Mouse (Mus musculus): Measurements from ENCODE around the gene Nkx1-1. TPM values are rescaled to one million over a fixed set of nuclear protein-coding genes. Genes with fewer than 3 reads are reported as not detected.

Nkx1-1 gene
- total RNA-seq (2021), result not detected

- no peak for DNase-seq (ENCODE audit: low spot score in 2 of 2)
- intact Hi-C loops (cut with DNase I), result loop anchor here (10.0 kb wide), 1 partner anchor 1951 kb away; the partner anchor contains the start of gene Hmx1
Measured at GRCm38 (mm10) chr5:33433201-33434138, at the start of gene Nkx1-1. Nkx1-1 (minus strand) TSS chr5:33433976.

GRCm38 (mm10) chr5:33481318-33481685 is 47.5 kb upstream of the Nkx1-1 start:
- no peak for DNase-seq (ENCODE audit: low spot score in 2 of 2)
- intact Hi-C loops (cut with DNase I), result no loop called here

DNA sequence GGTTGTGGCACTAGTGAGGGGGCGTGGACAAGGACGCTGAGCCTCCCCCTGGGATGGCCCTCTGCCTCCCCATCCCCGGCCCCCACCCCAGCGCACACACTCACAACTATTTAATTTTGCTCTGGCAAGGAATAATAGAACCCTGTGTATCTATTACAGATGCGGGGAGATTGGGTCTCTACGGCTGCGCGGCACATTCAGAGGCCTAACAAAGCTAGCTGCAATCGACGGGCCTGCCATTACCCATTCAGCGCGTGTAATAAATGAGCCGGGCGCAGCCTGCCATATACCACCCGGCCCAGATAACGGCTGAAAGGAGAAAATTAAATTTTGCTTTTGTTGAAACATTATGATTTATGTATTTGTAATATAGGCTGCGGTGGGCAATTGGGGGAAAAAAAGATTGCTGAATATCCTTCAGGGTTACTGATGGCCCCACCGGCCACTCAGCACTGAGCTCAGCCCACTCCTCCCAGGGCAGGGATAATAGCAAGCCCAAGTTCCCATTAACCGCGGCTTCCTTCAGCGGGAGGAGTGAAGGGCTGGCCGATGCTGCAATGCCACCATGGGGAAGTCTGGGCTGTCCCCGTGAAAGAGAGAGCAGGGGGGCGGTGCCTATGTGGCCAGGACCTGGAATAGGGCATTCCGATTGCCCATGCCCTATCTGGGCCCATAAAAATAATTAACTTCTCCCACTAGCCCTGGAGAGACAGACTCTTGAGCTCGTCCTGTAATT is 47.0 kb upstream of the Nkx1-1 start:
- no peak for DNase-seq (ENCODE audit: low spot score in 2 of 2)
- intact Hi-C loops (cut with DNase I), result no loop called here

DNA sequence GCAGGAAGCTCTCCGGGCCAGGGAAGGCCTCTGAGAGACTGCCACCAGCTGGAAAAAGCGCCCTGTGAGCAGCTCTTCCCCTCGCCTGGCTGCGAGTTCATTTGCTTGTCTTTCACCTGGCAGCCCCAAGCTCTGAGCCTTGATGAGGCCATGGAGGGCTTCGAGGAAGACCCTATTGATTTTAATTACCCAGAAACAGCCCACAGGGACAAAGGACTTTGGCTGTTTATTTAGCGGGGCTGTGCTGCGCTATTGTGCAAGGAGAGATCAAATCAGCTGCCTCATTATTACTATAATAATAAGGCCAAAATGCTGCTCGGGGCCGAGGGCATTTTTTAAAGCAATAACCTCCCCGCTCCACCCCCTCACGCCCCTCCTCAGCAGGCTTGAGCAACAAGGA is 31.7 kb upstream of the Nkx1-1 start:
- no peak for DNase-seq (ENCODE audit: low spot score in 2 of 2)
- intact Hi-C loops (cut with DNase I), result no loop called here

DNA sequence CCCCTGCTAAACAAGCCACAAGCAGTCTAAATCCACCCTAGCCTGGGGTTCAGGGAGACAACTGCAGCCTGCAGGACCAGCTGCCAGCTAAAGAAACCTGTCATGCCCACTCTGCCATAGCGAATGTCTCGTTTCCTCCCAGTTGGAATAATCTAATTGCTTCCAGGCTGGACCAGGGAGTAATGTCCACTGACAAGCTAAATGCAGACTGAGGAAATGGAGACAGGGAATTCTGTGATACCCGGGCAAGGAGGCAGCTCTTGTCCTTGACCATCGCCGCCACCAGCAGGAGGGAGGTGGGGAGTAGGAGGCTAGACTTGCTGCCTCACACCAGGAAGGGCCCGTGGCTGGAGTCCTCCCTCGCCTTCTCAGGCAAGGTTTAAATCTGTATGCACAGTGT is 30.6 kb upstream of the Nkx1-1 start:
- intact Hi-C loops (cut with DNase I), result no loop called here
- no peak for DNase-seq (ENCODE audit: low spot score in 2 of 2)

GRCm38 (mm10) chr5:33459111-33459510 is 25.3 kb upstream of the Nkx1-1 start:
- no peak for DNase-seq (ENCODE audit: low spot score in 2 of 2)
- intact Hi-C loops (cut with DNase I), result no loop called here

DNA sequence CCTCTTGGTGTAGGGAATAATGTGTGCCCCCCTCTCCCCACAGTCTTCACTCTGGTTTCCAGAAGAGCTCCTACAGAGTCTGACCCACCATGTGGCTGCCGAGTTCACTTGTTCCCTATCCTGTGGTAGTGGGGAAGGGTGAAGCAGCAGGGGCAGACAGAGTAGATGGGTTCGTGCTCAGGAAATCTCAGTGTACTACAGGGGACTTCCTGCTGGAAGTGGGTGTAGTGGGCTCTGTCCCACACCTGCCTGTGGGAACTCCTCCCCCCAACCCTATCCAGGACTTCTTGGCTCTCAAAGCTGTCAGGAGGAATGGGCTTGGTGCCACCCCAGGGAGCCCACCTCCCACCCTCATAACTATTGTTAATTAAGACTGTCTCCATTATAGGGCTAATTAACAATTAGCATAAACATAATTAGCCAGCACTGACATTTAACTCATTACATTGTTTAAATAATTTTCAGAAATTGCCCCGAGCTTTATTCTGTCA is 24.4 kb upstream of the Nkx1-1 start:
- no peak for DNase-seq (ENCODE audit: low spot score in 2 of 2)
- intact Hi-C loops (cut with DNase I), result no loop called here

DNA sequence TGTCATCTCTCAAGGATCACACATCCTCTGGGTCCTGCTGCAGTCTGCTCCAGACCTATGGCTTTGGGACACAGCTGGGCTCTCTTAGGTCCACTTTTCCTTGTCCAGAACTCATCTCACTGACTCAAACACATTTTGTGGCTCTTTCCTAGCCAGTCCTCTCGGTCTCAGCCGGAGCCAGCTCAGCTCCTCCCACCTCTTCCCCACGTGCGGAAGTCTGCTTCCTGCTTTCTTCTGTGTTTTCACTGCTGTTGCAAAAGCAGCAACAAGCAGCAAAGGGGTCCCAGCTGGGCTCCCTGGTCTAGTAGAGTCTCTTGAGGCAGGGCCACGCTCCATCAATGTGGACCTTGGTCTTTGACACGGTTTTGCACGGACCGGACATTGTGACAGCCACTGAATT is 22.0 kb upstream of the Nkx1-1 start:
- no peak for DNase-seq (ENCODE audit: low spot score in 2 of 2)
- intact Hi-C loops (cut with DNase I), result no loop called here

DNA sequence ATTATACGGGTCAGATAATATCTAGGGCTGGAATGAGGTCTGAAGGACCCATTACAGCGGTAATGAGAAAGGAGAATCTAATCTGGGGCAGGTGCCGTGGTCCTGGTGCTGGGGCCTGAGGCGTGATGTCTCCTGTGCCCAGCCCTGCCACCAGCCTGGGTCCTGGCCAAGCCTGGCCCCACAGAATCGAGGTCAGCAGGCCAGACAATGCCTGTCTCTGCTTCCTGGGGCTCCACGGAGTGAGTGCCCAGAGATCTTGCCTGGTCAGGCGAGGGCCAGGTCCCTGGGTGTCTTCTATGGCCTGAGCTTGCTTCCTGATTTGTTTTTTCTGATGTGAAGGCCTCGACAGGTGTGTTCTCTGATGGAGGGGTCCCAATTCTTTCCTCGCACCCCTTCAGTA is 10.0 kb upstream of the Nkx1-1 start:
- intact Hi-C loops (cut with DNase I), result loop anchor here (2.0 kb wide), 1 partner anchor 51 kb away; no protein-coding TSS in a partner anchor
- no peak for DNase-seq (ENCODE audit: low spot score in 2 of 2)

DNA sequence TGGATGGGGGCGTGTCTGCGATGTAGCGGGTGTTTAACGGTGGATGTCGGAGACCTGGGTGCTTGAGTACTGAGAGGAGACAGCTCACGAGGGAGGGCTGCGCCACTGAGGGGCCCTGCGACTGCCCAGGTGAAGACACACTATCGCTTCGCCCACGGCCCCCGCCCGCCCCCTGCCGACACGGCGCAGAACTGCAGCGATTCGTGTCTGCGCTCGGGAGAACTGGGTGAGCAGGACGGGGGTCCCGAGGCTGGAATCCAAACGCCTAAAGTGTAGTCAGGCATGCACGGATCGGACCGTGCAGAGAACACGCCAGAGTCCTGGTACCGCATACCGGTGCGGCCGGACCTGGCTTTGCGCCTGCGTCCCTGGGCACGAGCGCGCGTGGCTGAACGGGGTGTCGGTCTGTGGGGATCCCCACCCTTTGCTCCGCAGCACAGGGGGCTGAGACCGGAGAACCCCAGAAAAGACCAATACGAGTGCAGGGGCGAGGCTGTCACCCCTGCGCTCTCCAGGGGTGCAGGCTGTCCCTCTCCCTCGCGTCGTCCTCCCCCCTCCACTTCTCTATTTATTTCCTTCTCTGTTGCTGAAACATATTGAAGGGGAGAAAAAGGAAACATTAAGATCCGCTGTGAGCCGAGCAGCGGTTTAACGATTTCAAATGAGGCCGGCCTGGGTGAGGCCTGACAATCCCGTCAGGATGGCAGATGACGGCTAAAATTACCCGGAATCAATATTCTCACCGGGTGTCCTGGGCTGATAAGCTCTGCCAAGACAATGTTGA is 9.3 kb upstream of the Nkx1-1 start:
- peak in 1 of 2 experiments; percentile 29 for DNase-seq (ENCODE audit: low spot score in 2 of 2)
- intact Hi-C loops (cut with DNase I), result loop anchor here (2.0 kb wide), 1 partner anchor 50 kb away; no protein-coding TSS in a partner anchor

DNA sequence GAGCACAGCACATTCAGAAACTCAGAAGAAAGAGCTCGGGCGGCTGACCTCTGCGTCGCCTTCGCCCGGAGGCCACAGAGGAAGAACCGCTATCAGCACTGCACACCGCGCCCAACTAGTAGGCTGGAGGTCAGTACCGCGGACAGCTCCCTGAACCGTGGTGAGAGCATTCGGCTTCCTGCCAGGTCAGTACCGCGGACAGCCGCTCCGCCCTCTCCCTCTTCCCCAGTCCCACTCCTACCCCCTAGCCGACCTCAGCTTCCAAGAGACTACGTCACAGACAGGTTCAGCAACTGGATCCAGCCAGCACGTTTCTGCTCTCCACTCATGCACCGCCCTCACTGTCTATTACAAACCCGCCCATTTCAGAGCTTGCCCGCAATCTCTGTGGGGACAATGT is 4.4 kb upstream of the Nkx1-1 start:
- peak; percentile 21 to 48 for DNase-seq (ENCODE audit: low spot score in 2 of 2)
- intact Hi-C loops (cut with DNase I), result loop anchor here (10.0 kb wide), 1 partner anchor 1947 kb away; the partner anchor contains the start of gene Hmx1

GRCm38 (mm10) chr5:33435941-33436340 is 2.2 kb upstream of the Nkx1-1 start:
- no peak for DNase-seq (ENCODE audit: low spot score in 2 of 2)

DNA sequence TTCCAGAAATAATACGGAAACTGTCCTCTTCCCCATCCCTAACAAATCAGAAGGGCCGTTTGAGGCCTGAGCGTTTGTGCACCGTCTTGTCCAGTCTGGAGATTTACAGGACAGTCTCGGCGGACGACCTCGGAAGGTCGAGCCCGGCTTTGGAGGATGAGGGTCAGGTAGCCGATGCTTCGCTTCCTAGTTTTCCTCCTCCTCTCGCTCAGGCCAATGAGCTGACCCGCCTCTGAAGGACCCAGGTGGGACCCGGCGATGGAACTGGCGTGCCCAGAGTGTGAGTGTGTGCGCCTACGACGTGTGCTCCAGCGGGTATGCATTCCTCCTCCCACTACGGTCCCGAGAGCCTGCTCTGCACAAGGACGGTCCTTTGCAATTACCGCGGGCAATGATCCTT is 1.4 kb upstream of the Nkx1-1 start:
- intact Hi-C loops (cut with DNase I), result loop anchor here (10.0 kb wide), 1 partner anchor 1950 kb away; the partner anchor contains the start of gene Hmx1

More at GRCm38 (mm10) chr5:33435941-33436340, 2.2 kb upstream of the Nkx1-1 start:
- intact Hi-C loops (cut with DNase I), result loop anchor here (10.0 kb wide), 1 partner anchor 1949 kb away; the partner anchor contains the start of gene Hmx1

GRCm38 (mm10) chr5:33434141-33434780 is 485 bp upstream of the Nkx1-1 start:
- intact Hi-C loops (cut with DNase I), result loop anchor here (10.0 kb wide), 1 partner anchor 1951 kb away; the partner anchor contains the start of gene Hmx1
- no peak for DNase-seq (ENCODE audit: low spot score in 2 of 2)

More for the DNA sequence above, 1.4 kb upstream of the Nkx1-1 start:
- DNase-seq (ENCODE audit: low spot score in 2 of 2), result no peak

DNA sequence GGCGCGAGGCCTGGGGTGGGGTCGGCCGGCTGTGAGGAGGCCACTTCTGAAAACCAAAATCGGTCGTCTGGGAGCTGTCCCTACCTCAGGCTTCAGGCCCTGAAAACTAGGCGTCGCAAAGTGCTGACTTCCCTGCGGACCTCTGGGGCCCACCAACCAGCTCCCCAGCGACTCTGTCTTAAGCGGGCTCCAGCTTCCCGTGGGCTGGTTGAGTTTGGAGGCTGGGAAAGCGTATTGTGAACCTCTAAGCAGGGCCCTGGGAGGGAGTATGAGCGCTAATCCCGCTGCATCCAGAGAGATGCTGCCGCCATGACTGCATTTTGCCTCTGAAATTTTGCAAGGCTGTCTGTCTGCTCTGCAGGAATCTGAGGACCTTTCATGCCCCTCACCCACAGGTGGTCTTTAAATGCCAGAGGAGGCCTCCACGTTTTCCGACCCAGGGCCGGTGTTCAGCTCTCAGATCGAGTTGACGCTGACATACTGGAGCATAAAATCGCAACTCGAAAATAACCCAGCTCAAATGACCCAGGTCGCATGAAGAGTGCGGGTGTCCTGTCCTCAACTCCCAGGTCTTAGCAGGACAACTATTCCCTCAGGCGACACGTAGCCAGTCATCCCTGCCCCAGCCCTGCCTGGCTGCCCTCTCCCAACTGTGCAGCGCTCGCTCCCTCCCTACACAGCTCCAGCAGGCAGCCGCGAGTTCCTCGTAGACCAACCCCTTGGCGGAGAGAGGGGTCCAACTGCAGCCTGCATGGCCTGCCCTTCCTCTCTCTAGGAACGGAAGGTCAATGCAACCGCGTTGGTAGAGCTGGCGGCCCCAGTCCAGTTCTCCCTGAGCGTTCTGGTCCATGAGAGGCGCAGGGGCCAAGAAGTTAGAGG is 1.5 kb downstream of the Nkx1-1 start:
- intact Hi-C loops (cut with DNase I), result loop anchor here (10.0 kb wide), 1 partner anchor 1953 kb away; the partner anchor contains the start of gene Hmx1
- no peak for DNase-seq (ENCODE audit: low spot score in 2 of 2)

- DNase-seq (ENCODE audit: low spot score in 2 of 2), result no peak
- intact Hi-C loops (cut with DNase I), result loop anchor here (10.0 kb wide), 1 partner anchor 1953 kb away; the partner anchor contains the start of gene Hmx1
Measured at GRCm38 (mm10) chr5:33431173-33432005, 2.4 kb downstream of the Nkx1-1 start.

Measured in left cerebral cortex, postnatal 25 days (tissue).